Mouse (Mus musculus) left cerebral cortex, adult 6 months (tissue): Measurements from ENCODE around the gene Cpne8. TPM values are rescaled to one million over a fixed set of nuclear protein-coding genes. Genes with fewer than 3 reads are reported as not detected.

Experiments
- long read RNA-seq, 2 experiments: library from polyadenylated mRNA; unstranded; transcript quantifications; one replicate each; pipeline ENCODE4 v2.0.0; 2019 to 2020
- polyA plus RNA-seq: library from polyadenylated mRNA; unstranded; fragments of <200 nt; fragmentation: Nextera tagmentation; gene quantifications from 2 replicates; pipeline ENCODE4 v1.2.3, GENCODE M21; 2021

Gene Cpne8
- polyA plus RNA-seq, result 33.0 and 34.6 TPM in 2 replicates
- long read RNA-seq, experiment 1, transcript Cpne8-202 (20 exons, 3,366 nt), result major isoform, 11 of 36 reads
- long read RNA-seq, experiment 1, transcript Cpne8-201 (4 exons, 697 nt), result minor isoform, 9 of 36 reads
- long read RNA-seq, experiment 1, partial matches to known transcripts, result 6 of 36 reads
- long read RNA-seq, experiment 1, other reads (novel, unspliced or antisense), result 8 of 36 reads
- long read RNA-seq, experiment 2, transcript Cpne8-201 (4 exons, 697 nt), result major isoform, 16 of 45 reads
- long read RNA-seq, experiment 2, partial matches to known transcripts, result 22 of 45 reads
- long read RNA-seq, experiment 2, other reads (novel, unspliced or antisense), result 6 of 45 reads

GRCm38 (mm10) chr15:90678985-90679759, at the start of gene Cpne8:
TSS of gene Cpne8 (minus strand) at chr15:90679432.

